Mouse (Mus musculus) liver, embryonic 14.5 days (tissue): ENCODE results near the gene Il12b.

Experiments
- CTCF ChIP-seq: IDR thresholded peaks from 2 replicates; pipeline ENCODE4 v1.5.1; 2016; ENCODE audit warnings: antibody characterized with exemption, low read depth, control low read depth
- EP300 ChIP-seq: IDR thresholded peaks from 2 replicates; pipeline ENCODE4 v1.6.1; 2016; ENCODE audit warnings: antibody characterized with exemption, low read depth

- no peak for TF ChIP-seq CTCF
- TF ChIP-seq EP300, result no peak
Observed at GRCm38 (mm10) chr11:44397551-44397950, 2.3 kb upstream of the Il12b start.
